Mouse (Mus musculus): ENCODE data around the gene Mindy3.

DNA sequence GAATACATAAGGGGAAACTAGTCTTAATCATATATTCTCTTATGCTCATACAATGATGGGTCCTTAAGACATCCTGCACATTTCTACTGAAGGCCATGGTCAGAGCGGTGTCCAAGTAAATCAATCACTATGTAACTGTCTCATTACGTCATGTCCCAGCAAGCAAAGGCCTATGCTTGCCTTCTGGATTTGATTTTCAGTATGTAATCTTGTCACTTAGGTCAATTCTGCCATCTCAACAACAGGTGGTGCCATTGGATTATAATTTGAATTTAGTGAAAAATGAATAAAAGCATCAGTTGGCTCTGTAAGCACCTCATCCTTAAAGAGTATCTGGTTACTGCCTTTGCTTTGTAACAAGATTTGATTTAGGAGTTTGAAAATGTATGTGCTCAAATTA is 18.9 kb upstream of the Mindy3 start:
- TF ChIP-seq CTCF (IDR thresholded peaks at IDR 0.05; ENCODE audit: low read depth, low read length), result no peak
- no peak for TF ChIP-seq TAL1 (conservative IDR thresholded peaks at IDR 0.05; ENCODE audit: low read depth, low read length)
